Mouse (Mus musculus) stomach, adult 2 months (tissue): ENCODE data around the gene Phospho1. TPM values are rescaled to one million over a fixed set of nuclear protein-coding genes. Genes with fewer than 3 reads are reported as not detected.

ENCODE experiments used
- polyA plus RNA-seq: library from polyadenylated mRNA; depleted of rRNA; stranded (reverse); fragments of >200 nt; gene quantifications from 2 replicates; pipeline ENCODE4 v1.2.3, GENCODE M21; 2012; rRNA removed

Gene Phospho1
- 53.5 and 93.0 TPM in 2 replicates for polyA plus RNA-seq

DNA sequence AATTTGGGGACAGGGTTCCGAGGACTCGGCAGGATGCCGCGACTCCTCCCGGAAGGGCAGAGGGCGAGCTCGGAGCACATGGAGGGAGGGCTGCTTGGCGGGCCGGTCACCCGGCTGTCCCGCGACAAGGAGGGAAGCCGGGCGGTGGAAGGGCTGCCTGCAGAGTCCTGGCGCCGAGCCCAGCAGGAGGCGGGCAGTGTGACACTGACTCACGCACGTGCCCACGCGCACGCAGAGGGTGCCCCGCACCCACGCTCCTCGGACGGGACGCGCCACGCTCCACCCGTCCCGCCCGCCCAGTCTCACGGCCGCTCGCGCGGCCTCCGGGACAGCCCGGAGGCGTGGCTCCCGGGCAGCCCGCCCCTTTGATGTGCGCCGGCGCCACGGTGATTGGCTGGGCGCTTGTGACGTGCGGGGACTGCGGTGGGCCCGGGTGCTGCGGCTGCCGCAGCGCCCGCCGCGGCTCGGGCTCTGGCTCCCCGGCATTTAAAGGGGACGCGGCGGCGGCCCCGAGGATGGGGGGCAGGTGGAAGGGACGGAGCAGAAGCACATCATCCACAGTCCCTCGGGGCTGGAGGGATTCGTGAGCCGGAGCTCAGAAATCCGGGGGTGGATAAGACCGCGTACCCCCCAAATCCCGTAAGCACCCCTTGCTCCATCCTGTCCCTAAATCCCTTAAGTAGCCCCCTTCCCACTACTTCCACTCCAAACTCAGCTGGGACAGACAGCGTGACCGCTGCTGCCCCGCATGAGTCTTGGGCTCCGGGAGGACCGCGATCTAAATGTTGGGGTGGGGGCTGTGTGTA, at the start of gene Phospho1:
Gene Phospho1 (plus strand): TSS at position 429 of the 806 bp plus-strand sequence.

DNA sequence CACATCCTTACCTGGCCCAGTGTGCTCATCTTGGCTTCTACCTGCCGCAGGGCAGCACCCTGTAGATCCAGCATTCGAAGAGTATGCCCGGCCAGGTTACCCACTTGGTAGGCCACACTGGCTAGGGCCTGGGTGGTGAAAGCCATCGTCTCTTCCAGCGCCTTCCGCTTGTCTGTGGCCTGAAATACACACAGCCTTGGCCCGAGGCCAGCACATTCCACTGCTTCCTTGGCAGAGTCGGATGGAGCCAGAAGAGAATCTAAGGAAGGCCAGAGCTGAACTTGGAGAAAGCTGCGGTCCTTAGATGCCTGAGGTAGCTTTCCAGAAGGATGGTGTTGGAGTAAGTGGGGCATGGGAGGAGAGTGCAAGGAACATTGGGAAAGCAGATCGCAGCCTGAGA, 12.8 kb downstream of the Phospho1 start, which contains the start of gene Gngt2:
Gene Gngt2 (plus strand): TSS at position 158 of the 400 bp plus-strand sequence.

DNA sequence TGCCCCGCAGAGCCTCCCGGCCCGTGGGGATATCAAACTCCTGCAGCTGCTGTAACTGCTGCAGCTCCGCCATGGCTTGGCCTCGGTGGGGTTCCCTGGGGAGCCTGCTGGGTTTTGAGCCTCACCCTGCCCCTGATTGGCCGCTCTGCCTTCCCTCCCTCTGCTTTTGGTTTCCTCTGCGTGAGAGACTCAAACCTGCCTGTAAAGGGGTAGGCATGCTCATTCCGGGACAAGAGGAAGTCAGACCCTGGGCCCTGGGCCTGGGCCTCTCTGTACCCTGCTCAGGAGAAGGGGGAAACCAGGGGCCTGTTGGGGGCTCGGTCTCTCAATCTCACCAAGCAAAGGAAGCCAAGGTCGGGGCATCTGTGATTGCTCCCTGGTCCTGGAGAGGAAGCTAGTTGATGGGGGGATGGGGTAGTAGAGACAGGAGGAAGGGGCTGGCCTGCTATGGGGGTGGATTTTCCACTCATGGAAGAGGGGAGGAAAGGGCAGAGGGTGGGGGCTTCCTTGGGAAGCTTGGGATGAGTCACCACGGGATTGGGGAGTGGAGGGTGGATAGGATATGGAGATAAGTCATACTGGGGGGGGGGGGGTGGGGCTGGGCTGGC, 17.9 kb downstream of the Phospho1 start, which contains the start of gene Abi3:
Gene Abi3 (minus strand): TSS at position 403 of the 608 bp plus-strand sequence.

Other genes with a start within 250 kb of the Phospho1 start
- 3.1 and 3.4 TPM in 2 replicates for gene Ngfr, start 236.8 kb upstream of the Phospho1 start, polyA plus RNA-seq
- gene Phb, start 157.5 kb upstream of the Phospho1 start, polyA plus RNA-seq = 52.8 and 56.7 TPM in 2 replicates
- 8.0 and 8.2 TPM in 2 replicates for gene Zfp652, start 111.8 kb upstream of the Phospho1 start, polyA plus RNA-seq
- gene B130006D01Rik, start 100.9 kb upstream of the Phospho1 start, polyA plus RNA-seq = not detected in 2 replicates
- gene Gngt2, start 12.7 kb downstream of the Phospho1 start, polyA plus RNA-seq = 0.31 and 0.52 TPM in 2 replicates
- gene Abi3, start 18.0 kb downstream of the Phospho1 start, polyA plus RNA-seq = 13.6 and 14.7 TPM in 2 replicates
- 0.95 and 1.1 TPM in 2 replicates for gene B4galnt2, start 90.4 kb downstream of the Phospho1 start, polyA plus RNA-seq
- gene Igf2bp1, start 181.4 kb downstream of the Phospho1 start, polyA plus RNA-seq = 0.08 TPM in 1 of 2 replicates, not detected in the other
- gene Gip, start 200.0 kb downstream of the Phospho1 start, polyA plus RNA-seq = 0.24 TPM in 1 of 2 replicates, not detected in the other
- gene Snf8, start 210.4 kb downstream of the Phospho1 start, polyA plus RNA-seq = 5.6 and 7.3 TPM in 2 replicates
- 11.7 and 12.0 TPM in 2 replicates for gene Ube2z, start 240.9 kb downstream of the Phospho1 start, polyA plus RNA-seq